Mouse (Mus musculus) liver (tissue): Measurements from ENCODE around the gene Bdkrb2.

Source experiments
- DNase-seq: peaks from one replicate; pipeline ENCODE4 v3.0.0-alpha.2; 2020; ENCODE audit warnings: mixed read lengths

The Bdkrb2 gene

DNA sequence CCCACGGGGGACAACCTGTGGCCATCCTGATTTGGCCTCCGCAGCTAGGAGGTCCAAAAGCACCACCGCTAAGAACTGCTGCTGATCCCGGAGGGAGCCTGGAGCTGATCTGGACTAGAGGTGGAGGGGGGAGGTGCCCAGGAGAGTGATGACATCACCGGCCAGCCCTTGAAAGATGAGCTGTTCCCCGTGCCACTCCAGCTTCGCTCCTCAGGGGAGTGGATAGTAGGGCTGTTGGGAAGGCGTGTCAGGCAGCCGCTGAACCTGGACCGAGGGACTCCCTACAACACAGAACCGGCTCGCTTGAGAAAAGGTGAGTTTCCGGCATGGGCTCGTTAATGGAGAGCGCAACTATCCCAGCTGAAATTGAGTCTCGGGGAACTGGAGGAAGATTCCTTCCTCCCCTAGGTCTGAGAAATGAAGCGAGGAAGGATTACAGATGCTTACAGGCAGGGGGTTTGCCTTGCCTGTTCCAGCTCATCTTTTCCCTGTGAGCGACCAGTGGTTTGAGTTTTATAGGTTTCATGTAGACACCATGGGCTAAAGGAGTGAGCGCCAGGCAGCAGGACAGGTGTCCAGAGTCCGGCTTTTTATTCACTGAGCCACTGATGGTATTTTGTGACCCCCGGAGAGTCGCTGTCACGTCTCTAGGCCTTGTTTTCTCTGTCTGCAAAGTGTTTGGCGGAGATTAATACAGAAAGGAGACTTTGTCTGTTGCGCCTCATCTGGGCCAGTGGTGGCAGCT lies at the start of gene Bdkrb2:
Gene Bdkrb2, plus strand, starts transcription at position 291 of the 745 bp plus-strand sequence.
- peak; percentile 19 for DNase-seq

DNA sequence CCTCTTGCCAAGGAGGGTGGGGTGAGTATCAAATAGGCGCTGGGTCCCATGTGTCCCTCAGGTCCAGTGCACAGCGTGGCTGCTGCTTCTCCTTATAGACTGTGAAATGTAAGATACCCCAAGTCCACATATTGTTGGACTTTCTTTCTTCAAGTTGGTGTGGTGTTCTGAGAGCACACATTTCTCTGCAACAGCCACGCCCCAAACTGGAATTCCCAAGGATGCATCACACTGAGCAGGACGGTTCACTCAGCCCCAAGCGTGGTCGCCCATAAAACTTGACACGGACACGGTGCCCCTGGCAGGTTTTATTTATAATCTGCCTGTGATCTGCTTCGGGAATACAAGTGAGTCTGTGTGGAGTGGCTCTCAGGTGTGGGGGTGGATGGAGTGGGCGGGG lies 48.9 kb upstream of the Bdkrb2 start:
- no peak for DNase-seq

- no peak for DNase-seq
Measured at GRCm38 (mm10) chr12:105517026-105517675, 45.9 kb upstream of the Bdkrb2 start.

GRCm38 (mm10) chr12:105519851-105520250 lies 43.2 kb upstream of the Bdkrb2 start:
- no peak for DNase-seq

DNA sequence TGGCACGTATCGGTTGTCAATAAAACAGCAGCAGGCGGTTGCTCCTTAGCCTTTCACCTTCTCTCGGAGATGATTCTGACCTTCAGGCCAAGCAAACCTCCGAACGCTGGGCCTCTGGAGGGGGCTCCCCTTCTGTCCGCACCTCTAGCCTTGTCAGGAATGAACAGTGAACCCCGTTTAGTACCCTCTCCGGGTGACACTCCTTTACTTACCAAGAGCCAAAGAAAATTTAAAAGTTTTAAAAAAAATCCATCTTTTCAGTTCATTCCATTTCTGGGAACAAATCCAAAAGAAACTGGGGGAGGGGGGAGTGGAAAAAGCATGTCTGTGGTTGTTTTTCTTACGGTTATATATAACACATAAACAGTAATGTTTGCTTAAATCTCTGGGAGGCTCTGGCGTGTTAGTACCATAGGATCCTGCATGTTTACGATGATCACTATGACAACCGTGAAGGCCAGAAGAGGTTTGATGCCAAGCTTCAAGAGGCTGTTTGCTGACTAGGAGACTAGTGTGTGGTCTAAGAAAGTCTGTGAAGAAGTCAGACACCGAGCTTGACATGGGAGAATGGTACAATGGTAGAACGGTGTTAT lies 41.8 kb upstream of the Bdkrb2 start:
- no peak for DNase-seq

DNA sequence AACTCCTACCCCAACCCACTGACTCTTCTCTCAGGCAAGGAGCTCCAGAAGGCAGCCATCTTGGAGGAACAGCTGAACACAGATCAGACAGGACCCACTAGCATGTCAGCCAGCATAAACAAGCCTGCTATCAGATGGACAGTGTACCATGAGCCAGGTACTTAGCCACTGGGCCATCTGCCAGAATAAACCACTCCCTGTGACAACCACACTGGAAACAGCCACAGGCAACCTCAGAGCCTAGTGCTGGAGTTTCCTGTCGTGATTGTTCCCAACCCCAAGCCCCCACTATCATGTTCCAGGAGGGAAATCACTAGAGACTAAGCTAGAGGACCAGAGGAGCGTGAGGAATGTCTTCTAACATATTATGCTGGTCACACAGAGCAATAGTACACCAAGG lies 39.3 kb upstream of the Bdkrb2 start:
- DNase-seq, result no peak

GRCm38 (mm10) chr12:105526186-105526585 lies 36.8 kb upstream of the Bdkrb2 start:
- DNase-seq, result no peak

GRCm38 (mm10) chr12:105526829-105527228 lies 36.2 kb upstream of the Bdkrb2 start:
- no peak for DNase-seq

DNA sequence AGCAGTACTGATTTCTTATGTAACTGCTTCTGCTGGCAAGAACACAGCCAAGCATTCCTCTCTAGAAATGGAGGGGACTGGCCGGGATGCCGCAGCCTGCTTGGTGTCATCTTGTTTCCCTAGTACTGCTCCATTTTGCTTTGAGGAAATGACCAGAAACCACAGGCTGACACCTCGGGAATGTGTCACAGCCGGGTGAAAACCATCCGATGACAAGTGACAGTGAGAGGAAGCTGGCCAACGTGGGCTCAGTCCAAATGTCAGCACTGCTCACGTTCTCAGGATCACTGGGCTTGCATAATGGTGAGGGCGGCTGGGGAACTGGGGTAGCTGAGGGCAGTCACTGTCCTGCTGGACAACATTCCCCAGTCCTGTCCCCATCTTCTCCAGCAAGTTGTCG lies 33.5 kb upstream of the Bdkrb2 start:
- no peak for DNase-seq

- no peak for DNase-seq
Measured at GRCm38 (mm10) chr12:105531724-105532371, 31.2 kb upstream of the Bdkrb2 start.

DNA sequence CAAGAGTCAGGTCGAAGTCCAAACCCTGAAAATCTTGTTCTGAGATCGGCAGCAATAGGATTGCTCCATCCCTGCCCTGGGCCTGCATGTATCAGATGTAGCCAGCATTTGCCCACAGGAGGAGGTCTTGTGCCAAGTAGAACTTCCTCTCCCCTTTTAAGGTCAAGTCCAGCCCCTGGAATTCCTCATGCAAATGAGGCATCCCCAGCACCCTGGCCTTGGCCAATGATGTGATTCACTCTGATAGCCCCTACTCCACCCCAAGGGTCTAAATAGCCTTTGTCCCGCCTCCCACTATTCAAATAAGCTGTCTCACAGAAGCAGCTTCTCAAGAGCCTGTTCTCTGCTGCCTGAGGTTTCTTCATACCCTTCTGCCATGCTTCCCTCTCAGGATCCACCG lies 28.2 kb upstream of the Bdkrb2 start:
- no peak for DNase-seq

DNA sequence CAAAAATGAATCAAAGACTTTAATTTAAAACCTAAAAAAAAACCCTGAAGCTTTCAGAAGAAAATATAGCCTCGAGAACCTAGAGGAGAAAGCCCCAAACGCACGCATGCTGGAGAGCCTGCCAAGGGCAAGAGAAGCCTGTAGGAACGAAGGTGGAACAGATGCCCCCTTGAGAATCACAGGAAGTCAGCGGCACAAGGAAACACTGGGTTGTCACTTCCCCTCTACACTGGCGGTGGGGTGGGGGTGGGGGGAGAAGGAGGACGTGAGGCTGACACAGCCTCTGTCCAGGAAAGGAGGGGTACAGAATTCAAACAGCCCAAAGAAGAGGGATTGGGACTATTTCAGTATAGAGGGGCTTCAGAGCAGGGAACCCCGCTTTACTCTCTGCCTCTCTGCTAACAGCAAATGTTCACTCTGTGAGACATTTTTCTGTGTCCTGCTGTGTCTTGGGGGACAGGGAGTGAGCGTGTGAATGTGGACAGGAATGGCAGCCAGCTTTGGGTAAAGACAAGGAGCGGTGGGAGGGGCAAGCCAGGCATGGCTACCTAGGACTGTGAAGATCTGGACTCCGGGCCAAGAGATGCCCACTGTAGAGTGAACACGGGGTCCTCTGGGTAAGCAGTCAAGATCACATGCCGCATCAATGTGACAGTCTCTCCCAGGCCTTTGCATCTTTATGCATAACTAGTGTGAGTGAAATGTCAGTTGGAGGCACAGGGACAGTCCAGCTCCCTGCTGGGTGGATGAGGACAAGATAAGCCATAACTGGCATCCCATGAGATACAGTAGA lies 26.9 kb upstream of the Bdkrb2 start:
- DNase-seq, result no peak

DNA sequence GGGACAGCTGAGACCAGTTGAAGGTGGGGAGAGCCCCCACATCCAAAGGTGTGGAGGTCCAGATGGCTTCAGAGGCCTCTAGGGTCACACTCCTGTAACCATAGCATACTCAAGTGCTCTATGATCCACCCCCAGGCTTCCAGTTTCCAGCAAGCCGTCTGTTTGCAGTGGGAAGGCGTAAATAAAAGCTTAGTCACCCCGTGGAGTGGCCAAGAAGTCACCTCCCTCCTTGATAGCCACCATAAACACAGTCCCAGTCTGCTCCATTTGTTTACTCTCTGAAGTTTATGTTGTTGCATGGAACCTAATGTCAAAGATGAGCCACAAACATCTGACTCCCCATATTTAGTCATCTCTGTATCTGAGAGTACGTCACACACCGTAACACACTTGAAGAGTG lies 25.9 kb upstream of the Bdkrb2 start:
- no peak for DNase-seq

DNA sequence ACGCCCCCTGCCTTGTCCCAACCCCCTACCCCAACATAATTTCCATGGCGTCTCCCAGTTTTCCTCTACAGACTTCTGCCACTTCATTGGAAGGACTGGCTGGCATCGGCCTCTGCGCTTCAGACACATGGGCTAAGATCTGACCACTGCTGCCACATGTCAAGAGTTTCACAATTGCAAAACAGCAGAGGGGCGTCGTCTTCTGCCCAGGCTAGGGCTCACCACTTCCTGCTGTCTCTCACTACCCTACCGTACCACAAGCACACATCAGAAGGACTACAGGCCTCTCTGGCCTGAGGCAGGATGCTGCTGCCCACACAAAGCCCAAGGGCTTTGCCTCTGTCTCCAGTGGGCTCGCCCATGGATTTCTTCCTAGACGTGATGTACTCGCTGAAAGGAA lies 23.4 kb upstream of the Bdkrb2 start:
- no peak for DNase-seq

DNA sequence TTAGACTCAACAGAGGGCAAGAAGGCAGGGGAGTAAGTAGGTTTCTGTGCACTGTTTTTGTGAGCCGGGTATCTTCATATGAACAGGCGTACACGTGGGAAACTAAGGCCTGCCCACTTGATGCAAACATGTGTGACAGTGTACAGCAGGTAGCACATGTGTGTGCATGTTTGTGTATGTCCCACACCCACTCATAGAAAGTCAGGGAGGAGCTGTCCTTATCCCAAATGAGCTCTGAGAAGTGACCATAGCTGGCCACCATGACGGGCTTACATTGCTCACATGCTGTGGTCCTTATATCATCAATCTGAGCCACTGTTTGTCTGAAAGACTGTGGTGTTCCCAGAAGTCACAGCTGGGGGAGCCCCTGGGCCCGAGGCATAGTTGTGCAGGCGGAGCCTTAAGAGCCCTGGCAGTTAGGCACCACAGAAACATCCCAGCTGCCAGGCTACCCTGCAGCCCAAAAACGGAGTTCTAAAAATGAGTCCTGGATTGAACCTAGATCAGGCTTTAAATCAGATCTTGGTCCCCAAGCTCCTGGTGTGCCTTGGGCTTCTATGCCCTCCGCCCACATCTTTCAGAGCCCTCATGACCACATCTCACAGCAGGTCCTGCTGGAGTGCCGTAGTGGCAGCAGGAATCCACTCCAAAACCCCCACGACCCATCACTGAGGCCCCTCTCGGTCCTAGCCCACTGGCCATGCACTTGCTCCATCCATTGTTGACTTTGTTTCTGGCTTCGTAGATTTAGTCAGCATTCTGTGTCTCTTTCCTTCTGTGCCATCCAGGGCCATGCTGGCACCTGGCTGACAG lies 21.2 kb upstream of the Bdkrb2 start:
- DNase-seq, result no peak

GRCm38 (mm10) chr12:105542513-105542912 lies 20.5 kb upstream of the Bdkrb2 start:
- DNase-seq, result no peak

DNA sequence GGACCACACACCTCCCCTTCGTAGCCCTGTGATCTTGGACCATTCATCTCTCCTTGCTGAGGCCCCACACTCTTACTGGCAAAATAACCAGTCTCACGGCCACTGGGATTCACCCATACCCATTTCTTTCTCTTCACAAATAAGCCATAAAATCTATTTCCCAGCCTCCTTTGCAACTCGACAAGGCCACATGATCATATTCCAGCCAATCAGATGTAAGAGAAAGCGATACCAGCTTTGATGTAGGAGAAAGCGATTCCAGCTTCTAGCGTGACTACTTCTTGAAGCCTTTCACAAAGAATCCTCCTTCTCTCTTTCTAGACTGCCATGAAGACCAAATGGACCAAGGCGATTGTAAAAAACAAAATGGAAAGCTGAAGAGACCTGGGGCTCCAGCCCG lies 19.9 kb upstream of the Bdkrb2 start:
- no peak for DNase-seq

GRCm38 (mm10) chr12:105543751-105544150 lies 19.3 kb upstream of the Bdkrb2 start:
- no peak for DNase-seq

DNA sequence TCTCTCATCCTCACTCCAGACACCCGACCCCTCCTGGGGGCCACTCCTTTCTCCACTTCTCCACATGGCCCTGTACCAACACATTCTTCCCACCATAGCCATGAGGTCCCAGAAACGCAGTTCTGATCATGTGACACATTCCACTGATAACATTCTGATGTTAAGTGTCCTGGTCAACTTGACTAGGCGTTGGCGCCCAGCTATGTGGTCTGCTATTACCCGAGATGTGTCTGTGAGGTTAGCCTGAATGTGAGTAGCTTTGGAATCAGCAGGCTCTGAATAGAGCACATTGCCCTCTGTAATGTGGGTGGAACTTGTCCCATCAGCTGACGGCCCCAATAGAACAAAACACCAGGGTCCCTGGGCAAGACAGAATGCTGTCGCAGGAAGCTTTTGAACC lies 18.2 kb upstream of the Bdkrb2 start:
- no peak for DNase-seq

GRCm38 (mm10) chr12:105545696-105546435 lies 17.2 kb upstream of the Bdkrb2 start:
- no peak for DNase-seq

DNA sequence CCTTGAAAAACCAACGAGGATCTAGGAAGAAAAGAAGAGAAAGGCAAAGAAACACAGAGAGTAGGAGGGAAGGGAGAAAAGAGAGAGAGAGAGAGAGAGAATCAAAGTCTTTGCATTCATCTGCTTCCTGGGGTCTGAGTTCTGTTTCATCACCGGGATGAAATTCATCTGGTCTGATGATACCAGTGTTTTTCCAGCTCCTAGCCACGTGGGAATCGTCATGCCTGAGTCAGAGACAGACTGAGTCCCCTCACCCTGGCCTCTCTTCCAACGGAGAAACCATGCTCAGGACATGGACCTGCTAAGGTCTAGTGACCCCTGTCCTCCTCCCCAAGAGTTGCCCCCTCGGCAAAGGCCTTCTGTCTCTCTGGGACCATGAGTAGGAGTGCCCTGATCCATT lies 16.5 kb upstream of the Bdkrb2 start:
- no peak for DNase-seq
